Mouse (Mus musculus): ENCODE results near the gene Armc12.
"Not testable (repeated sequence)": the region's sequence is repeated elsewhere in the genome, so short reads cannot be mapped to it uniquely, and the experiment has no call there.

Armc12 gene

DNA sequence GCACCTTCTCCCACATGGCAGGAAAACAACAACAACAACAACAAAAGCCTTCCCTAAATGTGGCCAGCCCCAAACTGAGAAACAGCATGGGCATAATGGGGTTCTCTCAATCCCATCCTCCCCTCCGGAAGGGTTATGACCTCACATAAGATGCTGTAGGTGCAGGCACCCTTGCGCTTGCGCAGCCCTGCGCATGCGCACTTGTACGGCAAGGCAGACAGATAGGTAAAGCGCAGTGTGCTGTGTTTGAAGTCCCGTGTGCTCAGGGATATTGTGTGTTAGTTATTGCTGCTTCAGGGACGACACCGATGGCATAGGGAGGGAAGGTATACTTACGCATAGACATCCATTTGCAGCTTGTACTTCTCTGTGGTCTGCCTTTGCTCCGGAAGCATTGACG, 2.7 kb downstream of the Armc12 start:
- DNase-seq = no peak

DNA sequence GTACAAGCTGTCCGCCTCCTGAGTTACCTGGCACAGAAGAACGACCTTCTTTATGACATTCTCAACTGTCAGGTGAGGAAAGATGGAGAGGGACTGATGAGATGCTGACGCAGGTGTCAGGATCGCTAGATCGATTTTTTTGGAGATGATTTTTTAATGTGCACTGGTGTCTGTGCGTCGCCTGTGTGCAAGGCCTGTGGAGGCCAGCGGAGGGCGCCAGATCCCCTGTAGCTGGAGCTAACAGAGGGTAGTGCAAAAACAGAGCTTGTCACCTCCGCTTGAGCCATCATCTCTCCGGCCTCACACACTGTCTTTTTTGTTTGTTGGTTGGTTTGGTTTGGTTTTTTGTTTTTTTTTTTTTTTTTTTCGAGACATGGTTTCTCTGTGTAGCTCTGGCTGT, 7.3 kb downstream of the Armc12 start:
- DNase-seq = no peak

GRCm38 (mm10) chr17:28546925-28547324, 16.3 kb downstream of the Armc12 start:
- peak in 1 of 2 experiments; percentile 19 for DNase-seq

- no peak for DNase-seq
These were observed 17.9 kb downstream of the Armc12 start for GRCm38 (mm10) chr17:28548550-28548949.

GRCm38 (mm10) chr17:28549111-28549510, 18.5 kb downstream of the Armc12 start, which contains the start of gene Clpsl2:
Gene Clpsl2, plus strand, starts transcription at chr17:28549411.
- no peak for DNase-seq

DNA sequence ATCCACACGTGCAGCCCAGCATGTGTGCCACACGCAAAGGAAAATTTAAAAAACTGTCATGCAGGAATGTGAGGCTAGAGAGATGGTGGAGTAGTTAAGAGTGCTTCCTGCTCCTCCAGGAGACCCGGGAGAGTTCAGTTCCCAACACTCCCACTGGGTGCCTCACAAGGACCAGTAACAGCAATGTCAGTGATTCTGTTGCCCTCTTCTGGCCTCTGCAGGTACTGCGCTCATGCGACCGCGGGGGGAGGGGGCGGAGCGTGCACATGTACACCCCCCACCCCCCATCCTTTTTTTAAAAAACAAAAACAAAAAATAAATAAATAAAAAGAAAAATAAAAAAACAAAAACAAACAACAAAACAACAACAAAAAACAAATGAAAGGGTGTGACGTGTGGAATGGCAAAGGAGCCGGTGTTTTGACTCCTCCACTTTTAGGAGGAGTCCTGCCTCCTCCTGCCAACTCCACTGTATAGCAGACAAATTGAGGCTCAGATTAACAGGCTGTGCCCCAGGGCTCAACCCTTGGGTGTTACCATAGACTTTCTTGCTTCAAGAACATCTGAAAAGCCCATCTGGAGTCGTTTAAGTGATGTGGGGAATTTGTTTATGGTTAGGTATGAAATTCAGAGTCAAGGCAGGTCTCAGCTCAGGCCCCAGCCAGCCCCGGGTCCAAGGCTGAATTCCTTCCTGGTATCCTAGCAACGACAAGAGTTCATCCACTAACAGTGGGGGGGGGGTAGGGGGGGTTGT, 22.6 kb downstream of the Armc12 start:
- DNase-seq = peak; percentile 42 to 75

- DNase-seq = not testable (repeated sequence)
These were observed 23.4 kb downstream of the Armc12 start for GRCm38 (mm10) chr17:28554021-28554420.

DNA sequence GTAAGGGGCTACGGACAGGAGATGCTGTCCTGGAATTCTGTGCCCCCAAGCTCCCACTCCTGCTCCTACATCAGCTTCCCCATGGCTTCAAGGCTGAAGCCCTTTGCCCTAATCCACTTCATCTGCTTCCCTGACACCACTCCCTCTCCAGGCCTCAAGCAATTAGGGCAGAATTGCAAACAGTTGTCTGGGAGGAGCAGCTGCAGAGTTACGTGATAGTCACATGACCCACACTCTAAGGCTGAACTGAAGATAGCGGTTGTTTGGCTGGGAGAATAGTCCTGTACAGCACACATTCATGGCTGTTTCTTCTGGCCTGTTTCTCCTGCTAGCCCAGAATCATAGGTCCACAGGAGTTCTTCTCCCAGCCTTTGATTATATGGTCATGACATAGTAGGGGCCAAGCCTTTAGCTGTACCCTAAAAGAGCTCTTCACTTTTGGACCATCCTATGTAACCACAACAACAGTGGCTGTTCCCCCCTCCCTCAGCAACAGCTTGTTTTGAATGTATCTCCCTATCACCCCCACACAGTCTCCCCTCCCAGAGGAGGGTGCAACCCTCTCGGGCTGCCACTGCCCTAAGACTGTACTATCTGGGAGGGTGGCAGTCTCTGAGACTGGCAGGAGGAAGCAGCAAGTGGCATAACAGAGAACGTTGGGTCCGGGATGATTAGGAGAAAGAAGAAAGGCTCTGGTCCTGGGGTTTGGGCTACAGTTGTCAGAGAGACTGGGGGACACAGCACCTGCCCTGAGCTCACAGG, 26.2 kb downstream of the Armc12 start:
- DNase-seq = no peak

GRCm38 (mm10) chr17:28557772-28558171, 27.2 kb downstream of the Armc12 start:
- no peak for DNase-seq

DNA sequence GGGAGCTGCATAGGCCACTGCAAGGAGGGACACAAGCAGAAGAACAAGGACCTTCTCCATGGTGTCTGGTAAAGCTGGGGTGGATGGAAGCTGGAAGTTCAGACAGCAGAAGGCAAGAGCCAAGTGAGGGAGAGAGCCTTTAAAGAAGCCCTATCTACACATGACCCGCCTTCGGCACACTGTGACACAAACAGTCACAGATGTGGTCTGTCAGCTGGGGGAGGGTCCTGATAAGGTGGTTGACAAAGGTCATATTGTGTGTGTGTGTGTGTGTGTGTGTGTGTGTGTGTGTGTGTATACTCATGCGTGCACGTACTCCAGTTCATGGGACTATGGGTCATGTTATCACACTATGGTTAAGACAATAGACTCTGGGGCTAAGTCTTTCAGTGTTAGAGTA, 30.0 kb downstream of the Armc12 start, which contains the start of gene Clps:
TSS of gene Clps (minus strand) at position 169 of the 400 bp plus-strand sequence.
- no peak for DNase-seq

- no peak for DNase-seq
These were observed 31.0 kb downstream of the Armc12 start for GRCm38 (mm10) chr17:28561613-28562012.

DNA sequence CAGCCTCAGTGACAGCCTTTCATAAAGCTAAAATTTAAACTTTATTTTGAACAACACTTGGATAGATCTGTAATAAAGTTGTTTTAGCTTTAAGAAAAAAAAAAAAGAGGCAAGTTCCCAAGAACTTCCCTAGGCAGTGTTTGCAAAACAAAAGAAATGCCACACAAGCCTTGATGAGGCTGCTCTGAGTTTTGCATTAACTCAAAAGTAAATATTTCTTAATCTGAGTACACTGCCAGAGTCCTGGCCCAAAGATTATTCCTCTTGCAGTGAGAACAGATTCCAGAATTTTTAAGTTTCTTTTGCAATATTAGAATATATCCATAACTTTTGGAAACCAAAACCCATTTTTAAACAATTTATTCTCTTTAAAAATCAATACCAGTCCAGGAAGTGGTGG, 34.6 kb downstream of the Armc12 start:
- no peak for DNase-seq

DNA sequence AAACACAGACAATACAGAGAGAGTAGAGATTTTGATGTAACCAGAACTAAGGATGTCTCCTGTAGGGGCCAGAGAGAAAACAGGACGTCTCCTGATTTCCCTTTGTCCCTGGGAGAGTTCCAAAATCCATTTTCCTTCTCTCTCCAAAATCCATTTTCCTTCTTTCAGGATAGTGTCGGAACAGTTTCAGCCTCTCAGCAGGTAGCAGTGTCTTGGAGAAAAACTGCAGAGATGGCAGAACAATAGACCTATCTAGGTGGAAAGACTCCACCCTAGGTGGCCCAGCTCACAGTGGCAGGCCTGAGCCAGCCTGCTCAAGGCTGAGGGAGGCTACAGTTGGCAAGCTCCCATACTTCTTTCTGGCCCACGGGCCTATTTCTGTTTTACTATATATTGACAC, 36.9 kb downstream of the Armc12 start:
- no peak for DNase-seq

DNA sequence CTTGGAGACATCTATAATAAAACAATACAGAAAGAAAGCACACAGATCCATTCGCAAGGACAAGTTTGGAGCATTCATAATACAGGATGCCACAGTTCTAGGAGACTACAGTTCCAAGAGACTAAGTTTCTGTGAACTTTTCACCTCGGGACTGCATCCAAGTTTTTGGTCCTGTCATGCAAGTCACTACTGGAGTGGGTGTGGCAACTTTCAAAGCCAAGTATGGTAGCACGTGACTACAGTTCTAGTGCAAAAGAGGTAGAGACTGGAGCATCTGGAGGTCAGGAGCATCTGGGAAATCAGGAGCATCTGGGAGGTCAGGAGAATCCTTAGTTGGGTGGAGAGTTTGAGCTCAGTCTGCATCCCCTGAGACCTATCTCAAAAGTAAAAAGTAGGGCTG, 41.3 kb downstream of the Armc12 start:
- peak in 1 of 2 experiments; percentile 28 for DNase-seq

GRCm38 (mm10) chr17:28572521-28572920, 41.9 kb downstream of the Armc12 start:
- no peak for DNase-seq

GRCm38 (mm10) chr17:28572941-28573340, 42.3 kb downstream of the Armc12 start:
- no peak for DNase-seq

- peak in 1 of 2 experiments; percentile 9 for DNase-seq
These were observed 44.9 kb downstream of the Armc12 start, which contains the start of gene Lhfpl5 for GRCm38 (mm10) chr17:28575244-28576125. Gene Lhfpl5, plus strand, starts transcription at chr17:28575641.

DNA sequence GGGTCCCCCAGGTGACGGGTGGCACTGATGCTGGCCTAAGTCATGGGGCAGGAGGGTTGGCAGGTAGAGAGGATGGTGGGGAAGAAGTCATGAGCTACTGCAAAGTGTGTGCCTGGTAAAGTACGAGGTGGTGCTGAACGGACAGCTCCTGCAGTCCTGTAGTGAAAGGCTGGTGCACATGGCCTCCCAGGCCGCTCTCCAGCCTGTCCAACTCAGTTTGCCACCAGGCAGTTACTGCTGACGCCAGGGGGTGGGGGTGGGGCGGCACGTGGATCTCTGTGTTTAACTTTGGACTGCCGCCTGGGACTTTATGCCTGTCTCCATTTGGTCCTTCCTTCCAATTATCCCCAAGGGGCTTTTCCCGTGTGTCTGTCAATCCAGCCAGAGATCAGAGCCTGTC, 49.8 kb downstream of the Armc12 start:
- DNase-seq = peak; percentile 19 to 70

DNA sequence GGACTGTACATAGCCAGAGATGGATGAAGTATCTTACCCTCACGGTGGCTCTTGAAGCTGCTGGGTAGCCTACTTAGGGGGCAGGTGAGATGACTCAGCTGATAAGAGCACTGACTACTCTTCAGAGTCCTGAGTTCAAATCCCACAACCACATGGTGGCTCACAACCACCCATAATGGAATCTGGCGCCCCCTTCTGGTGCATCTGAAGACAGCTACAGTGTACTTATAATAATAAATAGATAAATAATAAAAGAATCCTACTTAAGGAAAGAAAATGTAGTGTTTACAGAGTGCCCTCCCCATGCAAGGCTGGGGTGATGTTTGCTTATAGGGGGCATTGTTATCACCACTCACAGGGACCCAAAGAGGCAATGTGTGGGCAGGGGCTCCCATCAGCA, 50.5 kb downstream of the Armc12 start:
- no peak for DNase-seq

- DNase-seq = no peak
These were observed 55.9 kb downstream of the Armc12 start for GRCm38 (mm10) chr17:28586509-28586908.

DNA sequence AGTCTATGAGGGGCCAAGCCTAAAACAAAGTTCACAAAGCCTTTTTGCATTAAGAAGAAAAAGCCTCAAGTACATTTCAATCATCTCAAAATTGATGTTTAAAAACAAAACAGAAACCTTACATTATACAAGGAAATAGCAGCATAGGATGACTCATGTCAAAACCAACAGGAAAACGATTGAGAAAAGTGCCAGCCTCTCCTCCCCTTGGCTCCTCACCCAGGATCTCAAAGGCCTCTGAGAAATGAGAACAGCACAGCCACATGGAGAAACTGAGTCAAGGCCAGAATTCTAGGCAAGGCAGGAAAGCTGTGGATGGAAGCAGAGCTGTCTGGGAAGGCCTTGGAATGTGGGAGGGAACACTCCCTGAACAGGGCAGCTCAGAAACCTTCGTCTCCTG, 58.0 kb downstream of the Armc12 start:
- DNase-seq = no peak
